Mouse (Mus musculus) liver, adult 2 months (tissue): ENCODE results near the gene Fnbp1l. TPM values are rescaled to one million over a fixed set of nuclear protein-coding genes. Genes with fewer than 3 reads are reported as not detected.
A peak's percentile ranks its signal among the peaks of the same experiment; 100 is the strongest.

ENCODE experiments used
- DNase-seq: peaks from one replicate; pipeline ENCODE4 v3.0.0-alpha.2; 2011; ENCODE audit warnings: low read depth, low spot score; ENCODE audit errors: extremely low read depth
- H3K27ac ChIP-seq: fragments of 200-500 bp; replicated peaks from 2 replicates; pipeline ENCODE4 v1.5.1; 2012; ENCODE audit warnings: low read depth, mild to moderate bottlenecking, control low read depth, inconsistent platforms, low read length; ENCODE audit not compliant: insufficient read depth
- H3K27me3 ChIP-seq: fragments of 200-500 bp; 2 replicates; pipeline ENCODE4 v1.6.1; 2012; ENCODE audit warnings: mild to moderate bottlenecking, moderate library complexity, low read length, inconsistent platforms; ENCODE audit not compliant: control insufficient read depth, insufficient read depth
- H3K36me3 ChIP-seq: fragments of 200-500 bp; 2 replicates; pipeline ENCODE4 v1.6.1; 2012; ENCODE audit warnings: low read length, inconsistent platforms; ENCODE audit not compliant: control insufficient read depth, insufficient read depth
- H3K4me1 ChIP-seq: fragments of 200-500 bp; 2 replicates; pipeline ENCODE4 v1.6.1; 2011; ENCODE audit warnings: low read length; ENCODE audit not compliant: control insufficient read depth, insufficient read depth
- H3K4me3 ChIP-seq: fragments of 200-500 bp; 2 replicates; pipeline ENCODE4 v1.5.1; 2011; ENCODE audit warnings: low read depth, mild to moderate bottlenecking, control low read depth, low read length, moderate library complexity; ENCODE audit not compliant: insufficient read depth
- H3K79me2 ChIP-seq: fragments of 200-500 bp; 2 replicates; pipeline ENCODE4 v1.6.1; 2012; ENCODE audit warnings: inconsistent platforms, mild to moderate bottlenecking, low read length, moderate library complexity; ENCODE audit not compliant: control insufficient read depth, insufficient read depth
- H3K9ac ChIP-seq: fragments of 200-500 bp; 2 replicates; pipeline ENCODE4 v1.6.1; 2012; ENCODE audit warnings: low read depth, mild to moderate bottlenecking, control low read depth, inconsistent platforms, low read length
- CTCF ChIP-seq: fragments of 200-500 bp; IDR thresholded peaks from 2 replicates; pipeline ENCODE4 v1.5.1; 2011; ENCODE audit warnings: low read depth, low read length, control low read depth
- POLR2A ChIP-seq: fragments of 200-500 bp; IDR thresholded peaks from 2 replicates; pipeline ENCODE4 v1.6.1; 2011; ENCODE audit warnings: low read length, control low read depth; ENCODE audit not compliant: insufficient read depth; ENCODE audit errors: extremely low read depth
- WGBS: fragments of 180-500 bp; shearing (Covaris S2); methylation state at CpG from one replicate; pipeline ENCODE4 v1.1.7; 2018; 5-methylcytosine and 5-hydroxymethylcytosine counted together
- polyA plus RNA-seq: library from polyadenylated mRNA; depleted of rRNA; stranded (reverse); fragments of >200 nt; gene quantifications from 2 replicates; pipeline ENCODE4 v1.2.3, GENCODE M21; 2012
- total RNA-seq: library from RNA; depleted of rRNA; stranded (reverse); fragments of >200 nt; gene quantifications from 2 replicates; pipeline ENCODE4 v1.2.3, GENCODE M21; 2014

The Fnbp1l gene
- total and polyA plus RNA-seq, 2 experiments = 3.1 to 8.7 TPM

DNA sequence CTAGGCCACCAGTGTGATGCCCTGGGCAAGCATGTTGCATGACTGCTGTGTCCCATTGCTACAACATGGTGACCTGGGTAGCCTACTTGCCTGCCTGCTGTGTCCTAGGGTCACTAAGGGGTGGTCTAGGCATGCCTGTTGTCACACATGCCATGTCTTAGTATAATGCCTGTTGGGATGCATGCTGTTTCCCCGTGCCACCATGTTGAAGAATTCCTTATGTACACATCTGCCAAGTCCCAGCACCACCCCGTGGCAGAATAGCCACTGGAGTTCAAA is 19.6 kb upstream of the Fnbp1l start:
- WGBS = 77% methylated on average over 2 of the region's 2 CpGs
- H3K9ac ChIP-seq = no peak overlapping the region
- no peak for DNase-seq
- no peaks in the 10 kb centered on the region for H3K79me2 ChIP-seq
- H3K36me3 ChIP-seq = no peaks in the 10 kb centered on the region
- H3K27me3 ChIP-seq = no peaks in the 10 kb centered on the region
- no peak overlapping the region for H3K4me3 ChIP-seq
- H3K27ac ChIP-seq = no peak overlapping the region
- TF ChIP-seq POLR2A (no peak), CTCF (no peak)
- H3K4me1 ChIP-seq = peaks cover 2% of the 10 kb centered on the region; the same call in 1 of the 2 replicates

GRCm38 (mm10) chr3:122638329-122639196 is 19.0 kb upstream of the Fnbp1l start:
- H3K4me1 ChIP-seq = peaks cover 2% of the 10 kb centered on the region; the same call in 1 of the 2 replicates
- peak; percentile 98 for DNase-seq
- no peak overlapping the region for H3K9ac ChIP-seq
- H3K36me3 ChIP-seq = no peaks in the 10 kb centered on the region
- no peak overlapping the region for H3K27ac ChIP-seq
- peak; percentile 98 for TF ChIP-seq CTCF
- no peak for TF ChIP-seq POLR2A
- H3K79me2 ChIP-seq = no peaks in the 10 kb centered on the region
- no peaks in the 10 kb centered on the region for H3K27me3 ChIP-seq
- no peak overlapping the region for H3K4me3 ChIP-seq
- 37% methylated on average over 14 of the region's 14 CpGs for WGBS

DNA sequence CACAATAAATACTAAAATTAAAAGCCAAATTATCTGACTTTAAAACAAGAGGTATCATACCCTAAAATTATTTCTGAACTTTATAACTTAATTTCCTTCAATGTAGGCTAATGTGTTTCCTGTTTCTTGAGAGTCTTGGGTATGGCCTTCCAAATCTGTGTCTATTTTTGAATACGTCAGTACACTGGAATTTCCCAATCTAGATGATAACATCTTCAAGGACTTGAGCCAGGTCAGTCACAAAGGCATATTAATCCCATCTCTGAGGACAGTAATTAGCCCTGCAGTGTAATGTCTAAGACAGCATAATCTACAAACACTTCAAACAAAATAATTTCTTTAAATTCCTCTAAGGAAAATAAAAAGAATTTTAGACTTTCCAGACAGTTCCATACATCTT is 17.8 kb upstream of the Fnbp1l start:
- no peak for DNase-seq
- Histone ChIP-seq H3K27me3 (no peaks in the 10 kb centered on the region), H3K36me3 (no peaks in the 10 kb centered on the region), H3K9ac (no peak overlapping the region), H3K4me1 (peaks cover 2% of the 10 kb centered on the region; the same call in 1 of the 2 replicates), H3K4me3 (no peak overlapping the region), H3K79me2 (no peaks in the 10 kb centered on the region), H3K27ac (no peak overlapping the region)
- TF ChIP-seq POLR2A = no peak
- TF ChIP-seq CTCF = no peak
- whole genome bisulfite sequencing = 64% methylated on average over 1 of the region's 1 CpGs

DNA sequence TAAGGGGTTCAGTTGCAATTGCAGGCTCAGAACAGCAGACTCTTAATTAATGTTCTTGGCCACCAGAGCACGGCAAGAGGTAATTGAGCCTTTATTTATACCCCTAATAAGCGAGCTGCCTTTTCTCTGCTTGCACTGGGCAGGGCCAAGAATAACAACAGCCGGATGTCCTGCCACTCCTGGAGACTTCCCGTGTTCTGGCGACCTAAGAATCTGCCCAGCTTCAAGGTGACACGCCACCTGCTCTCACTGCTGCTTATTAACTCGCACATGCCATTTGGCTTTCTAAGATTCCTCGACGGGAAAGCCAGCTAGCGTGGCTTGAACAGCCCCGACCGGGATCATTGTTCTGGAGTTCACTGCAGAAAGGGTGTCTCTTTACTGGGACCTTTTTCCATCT is 15.7 kb upstream of the Fnbp1l start:
- Histone ChIP-seq H3K4me3 (no peak overlapping the region), H3K79me2 (no peaks in the 10 kb centered on the region), H3K9ac (no peak overlapping the region), H3K4me1 (peaks cover 2% of the 10 kb centered on the region; the same call in 1 of the 2 replicates), H3K27ac (0 out of 2 replicates have a peak overlapping the region, but pooled peaks have one; percentile 22), H3K27me3 (no peaks in the 10 kb centered on the region), H3K36me3 (no peaks in the 10 kb centered on the region)
- DNase-seq = no peak
- 58% methylated on average over 12 of the region's 12 CpGs for WGBS
- TF ChIP-seq POLR2A = no peak
- no peak for TF ChIP-seq CTCF

GRCm38 (mm10) chr3:122629580-122629979 is 10.1 kb upstream of the Fnbp1l start:
- peak overlapping the region; percentile 23 for H3K4me3 ChIP-seq
- 4% methylated on average over 13 of the region's 13 CpGs for WGBS
- H3K27ac ChIP-seq = peak overlapping the region; percentile 13
- H3K9ac ChIP-seq = peak overlapping the region; percentile 11; the same call in 1 of the 2 replicates
- no peaks in the 10 kb centered on the region for H3K79me2 ChIP-seq
- TF ChIP-seq CTCF = no peak
- TF ChIP-seq POLR2A = no peak
- no peaks in the 10 kb centered on the region for H3K27me3 ChIP-seq
- no peaks in the 10 kb centered on the region for H3K36me3 ChIP-seq
- no peaks in the 10 kb centered on the region for H3K4me1 ChIP-seq
- DNase-seq = peak; percentile 73

- Histone ChIP-seq H3K27me3 (no peaks in the 10 kb centered on the region), H3K79me2 (no peaks in the 10 kb centered on the region), H3K9ac (no peak overlapping the region), H3K4me3 (no peak overlapping the region), H3K36me3 (no peaks in the 10 kb centered on the region), H3K4me1 (no peaks in the 10 kb centered on the region), H3K27ac (no peak overlapping the region)
- 18% methylated on average over 3 of the region's 3 CpGs for WGBS
- no peak for DNase-seq
- TF ChIP-seq POLR2A = no peak
- TF ChIP-seq CTCF = no peak
Measured at GRCm38 (mm10) chr3:122628956-122629355, 9.4 kb upstream of the Fnbp1l start.
